Mouse (Mus musculus) heart, embryonic 13.5 days (tissue): ENCODE measurements around the gene Ppip5k1. TPM values are rescaled to one million over a fixed set of nuclear protein-coding genes. Genes with fewer than 3 reads are reported as not detected.
"Not testable (repeated sequence)": the region's sequence is repeated elsewhere in the genome, so short reads cannot be mapped to it uniquely, and the experiment has no call there.

Source experiments
- ATAC-seq: fragments of 200-750 bp; cut with Nextera tagmentation; 2 replicates; pipeline ENCODE4 v1.8.0; 2017; ENCODE audit warnings: moderate TSS enrichment; ENCODE audit not compliant: insufficient number of reproducible peaks, low FRiP score, low TSS enrichment; ENCODE audit errors: extremely low read depth
- H3K27ac ChIP-seq: fragments of 300-500 bp; sonication (generic); replicated peaks from 2 replicates; pipeline ENCODE4 v1.5.1; 2015; ENCODE audit warnings: moderate library complexity, mild to moderate bottlenecking, inconsistent platforms
- H3K27me3 ChIP-seq: fragments of 300-500 bp; sonication (generic); replicated peaks from 2 replicates; pipeline ENCODE4 v1.6.1; 2015; ENCODE audit warnings: mild to moderate bottlenecking, inconsistent platforms
- H3K36me3 ChIP-seq: fragments of 300-500 bp; sonication (generic); 2 replicates; pipeline ENCODE4 v1.6.1; 2015; ENCODE audit warnings: mild to moderate bottlenecking, inconsistent platforms
- H3K4me1 ChIP-seq: fragments of 300-500 bp; sonication (generic); 2 replicates; pipeline ENCODE4 v1.6.1; 2015; ENCODE audit warnings: inconsistent platforms
- H3K4me2 ChIP-seq: fragments of 300-500 bp; sonication (generic); 2 replicates; pipeline ENCODE4 v1.6.1; 2015; ENCODE audit warnings: inconsistent platforms, mild to moderate bottlenecking, moderate library complexity
- H3K4me3 ChIP-seq: fragments of 300-500 bp; sonication (generic); 2 replicates; pipeline ENCODE4 v1.5.1; 2015; ENCODE audit warnings: moderate library complexity, mild to moderate bottlenecking, inconsistent platforms
- H3K9ac ChIP-seq: fragments of 300-500 bp; sonication (generic); 2 replicates; pipeline ENCODE4 v1.6.1; 2015; ENCODE audit warnings: inconsistent platforms, mild to moderate bottlenecking, moderate library complexity
- H3K9me3 ChIP-seq: fragments of 300-500 bp; sonication (generic); 2 replicates; pipeline ENCODE4 v1.6.1; 2016; ENCODE audit warnings: inconsistent platforms
- WGBS: fragments of 180-500 bp; shearing (Covaris S2); methylation state at CpG from one replicate; pipeline ENCODE4 v1.1.7; 2015; ENCODE audit warnings: mixed read lengths; 5-methylcytosine and 5-hydroxymethylcytosine counted together
- polyA plus RNA-seq: library from polyadenylated mRNA; unstranded; fragments of >200 nt; fragmentation: Nextera tagmentation; extraction: Ambion mirVana; gene quantifications from 2 replicates; pipeline ENCODE4 v1.2.1, GENCODE M21; 2015

Ppip5k1 gene
- 9.9 TPM in 2 replicates for polyA plus RNA-seq

DNA sequence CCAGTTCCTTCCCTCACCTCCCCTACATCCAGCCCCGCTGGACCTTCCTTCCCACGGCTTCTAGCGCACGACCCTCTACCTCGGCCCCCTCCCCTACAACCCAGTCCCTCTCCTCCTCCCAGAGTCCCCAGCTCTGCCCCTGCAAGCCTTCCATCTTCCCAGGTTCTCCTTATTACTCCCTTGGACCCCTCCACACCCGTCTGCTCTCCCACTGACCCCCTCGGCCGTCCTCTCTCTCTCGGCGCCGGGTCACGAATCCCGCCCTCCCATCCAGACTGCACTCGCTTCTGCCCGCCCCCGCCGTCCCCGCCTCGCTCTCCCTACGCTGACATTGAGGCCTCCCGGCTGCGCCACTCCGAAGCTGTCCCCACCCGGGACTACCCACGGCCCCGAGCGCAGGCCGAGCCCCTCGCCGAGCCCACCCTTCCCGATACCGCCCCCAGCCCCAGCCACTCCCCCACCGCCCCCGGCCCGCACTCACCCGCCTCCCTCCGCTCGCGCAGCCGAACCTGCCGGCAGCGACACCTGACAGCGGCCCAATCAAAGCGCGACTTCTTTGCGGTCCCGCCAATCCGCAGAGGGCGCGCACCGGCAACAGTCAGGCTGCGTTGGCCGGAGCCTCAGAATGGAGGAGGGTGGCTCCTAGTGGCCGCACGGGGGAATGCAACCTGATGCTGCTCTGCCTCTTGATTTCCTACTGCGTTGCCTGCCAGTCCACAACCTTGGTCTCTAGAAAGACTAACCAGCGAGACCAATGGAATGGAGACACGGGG lies at the start of gene Ppip5k1:
Gene Ppip5k1, minus strand, starts transcription at position 577 of the 773 bp plus-strand sequence.
- H3K4me1 ChIP-seq: peaks cover 28% of the 10 kb centered on the region
- peak; percentile 86 for ATAC-seq
- peak within 1 kb of the TSS; percentile 71 for H3K4me3 ChIP-seq
- peak within 1 kb of the TSS; percentile 95 for H3K9ac ChIP-seq
- WGBS: under 1% methylated on average over 58 of the region's 58 CpGs
- H3K27me3 ChIP-seq: peaks cover 46% of the 10 kb centered on the region
- peaks cover 2% of the 10 kb centered on the region; the same call in 1 of the 2 replicates for H3K36me3 ChIP-seq
- H3K4me2 ChIP-seq: peak within 1 kb of the TSS; percentile 91
- no peaks in the 10 kb centered on the region for H3K9me3 ChIP-seq
- peak within 1 kb of the TSS; percentile 48 for H3K27ac ChIP-seq

DNA sequence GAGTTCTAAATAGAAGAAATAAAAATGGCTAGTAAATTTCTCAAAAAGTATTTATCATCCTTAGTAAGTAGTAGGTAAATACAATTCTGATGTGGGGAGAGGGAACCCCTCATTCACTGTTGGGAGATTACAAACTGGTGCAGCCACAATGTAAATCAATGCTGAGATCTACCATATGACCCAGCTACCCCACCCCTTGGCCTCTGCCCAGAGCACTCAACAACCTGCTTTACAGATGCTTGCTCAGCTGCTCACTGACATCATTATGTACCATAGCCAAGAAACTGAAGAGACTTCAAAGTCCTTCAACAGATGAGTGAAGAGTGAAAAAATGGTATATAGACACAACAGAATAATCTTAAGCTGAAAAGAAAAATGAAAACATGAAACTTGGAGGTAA lies 48.1 kb upstream of the Ppip5k1 start:
- Histone ChIP-seq H3K4me3 (no peak overlapping the region), H3K27me3 (no peaks in the 10 kb centered on the region)
- no peak for ATAC-seq

DNA sequence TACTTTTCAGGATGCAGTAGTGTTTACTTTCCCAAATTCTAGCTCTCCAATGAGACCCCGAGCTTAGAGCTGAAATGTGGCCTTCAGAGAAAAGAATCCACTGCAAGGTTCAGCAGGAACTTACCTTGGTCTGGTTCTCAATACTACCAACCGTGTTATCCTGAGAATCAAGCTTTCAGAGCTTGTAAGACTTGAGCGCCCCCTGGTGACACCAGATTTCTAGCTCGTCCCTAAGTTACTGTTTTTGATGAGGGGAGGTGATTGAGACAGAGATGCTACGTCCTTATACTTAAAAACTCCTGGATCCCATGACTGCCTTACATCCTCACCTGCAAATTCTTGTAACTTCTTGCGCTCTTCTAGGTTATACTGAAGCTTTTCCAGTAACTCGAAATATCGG lies 41.4 kb upstream of the Ppip5k1 start:
- 12% methylated on average over 8 of the region's 8 CpGs for WGBS
- no peaks in the 10 kb centered on the region for H3K27me3 ChIP-seq
- H3K4me1 ChIP-seq: no peaks in the 10 kb centered on the region
- H3K36me3 ChIP-seq: no peaks in the 10 kb centered on the region; the same call in 1 of the 2 replicates
- H3K9ac ChIP-seq: no peak overlapping the region
- no peaks in the 10 kb centered on the region for H3K9me3 ChIP-seq
- no peak overlapping the region for H3K4me2 ChIP-seq
- no peak overlapping the region for H3K4me3 ChIP-seq
- H3K27ac ChIP-seq: no peak overlapping the region
- no peak for ATAC-seq

More for the DNA sequence above, 48.1 kb upstream of the Ppip5k1 start:
- Histone ChIP-seq H3K4me2 (no peak overlapping the region), H3K36me3 (no peaks in the 10 kb centered on the region), H3K4me1 (no peaks in the 10 kb centered on the region), H3K9me3 (no peaks in the 10 kb centered on the region), H3K27ac (no peak overlapping the region), H3K9ac (no peak overlapping the region)

DNA sequence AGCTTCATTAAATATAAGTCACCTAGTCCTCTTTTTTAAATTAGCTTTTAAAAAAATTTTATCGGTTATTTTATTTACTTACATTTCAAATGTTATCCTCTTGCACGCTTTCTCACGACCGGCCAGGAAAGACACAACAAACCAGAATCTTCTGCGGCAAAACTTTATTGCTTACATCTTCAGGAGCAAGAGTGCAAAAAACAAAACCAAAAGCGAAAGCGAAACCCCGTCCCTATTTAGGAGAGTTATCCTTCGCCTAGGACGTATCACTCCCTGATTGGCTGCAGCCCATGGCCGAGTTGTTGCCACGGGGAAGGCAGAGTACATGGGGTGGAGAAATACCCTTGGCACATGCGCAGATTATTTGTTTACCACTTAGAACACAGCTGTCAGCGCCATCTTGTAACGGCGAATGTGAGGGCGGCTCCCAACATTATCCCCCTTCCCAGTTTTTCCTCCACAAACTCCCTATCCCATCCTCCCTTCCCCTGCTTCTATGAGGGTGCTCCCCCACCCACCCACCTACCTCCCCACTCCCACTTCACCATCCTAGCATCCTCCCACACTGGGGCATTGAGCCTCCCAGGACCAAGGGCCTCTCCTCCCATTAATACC lies 31.9 kb upstream of the Ppip5k1 start, which contains the start of gene Strc:
Gene Strc, minus strand, starts transcription at position 208 of the 615 bp plus-strand sequence.
- ATAC-seq, H3K27ac ChIP-seq: not testable (repeated sequence)

DNA sequence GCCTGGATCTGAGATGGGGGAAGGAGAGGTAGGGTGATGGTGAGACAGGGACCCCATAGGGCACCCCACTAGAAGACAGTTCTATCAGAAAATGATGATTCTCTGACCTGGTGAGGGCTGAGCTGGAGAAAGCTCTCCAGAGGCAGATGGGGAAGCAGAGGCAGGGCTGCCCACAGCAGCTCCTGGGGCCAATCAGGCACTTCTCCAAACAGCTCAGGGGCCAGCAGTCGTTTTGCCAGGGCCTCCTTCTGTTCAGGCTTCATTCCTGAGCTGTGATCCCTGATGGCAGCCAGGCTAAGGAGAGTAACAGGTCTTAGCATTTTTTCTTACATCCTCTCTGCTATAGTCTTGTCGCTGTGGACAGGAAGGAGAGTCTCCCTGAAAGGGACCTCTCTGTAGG lies 19.6 kb upstream of the Ppip5k1 start:
- no peak for ATAC-seq
- Histone ChIP-seq H3K4me1 (no peaks in the 10 kb centered on the region; the same call in 1 of the 2 replicates), H3K4me3 (no peak overlapping the region), H3K36me3 (no peaks in the 10 kb centered on the region), H3K4me2 (no peak overlapping the region), H3K9me3 (no peaks in the 10 kb centered on the region), H3K27me3 (peaks cover 16% of the 10 kb centered on the region; the same call in 1 of the 2 replicates), H3K9ac (no peak overlapping the region), H3K27ac (no peak overlapping the region)
- 64% methylated on average over 2 of the region's 2 CpGs for WGBS

More for the DNA sequence above, 31.9 kb upstream of the Ppip5k1 start, which contains the start of gene Strc:
- not testable (repeated sequence) for H3K4me3 ChIP-seq, H3K4me1 ChIP-seq, H3K4me2 ChIP-seq, H3K36me3 ChIP-seq, H3K27me3 ChIP-seq, H3K9me3 ChIP-seq, H3K9ac ChIP-seq
- WGBS: 91% methylated on average over 17 of the region's 17 CpGs

DNA sequence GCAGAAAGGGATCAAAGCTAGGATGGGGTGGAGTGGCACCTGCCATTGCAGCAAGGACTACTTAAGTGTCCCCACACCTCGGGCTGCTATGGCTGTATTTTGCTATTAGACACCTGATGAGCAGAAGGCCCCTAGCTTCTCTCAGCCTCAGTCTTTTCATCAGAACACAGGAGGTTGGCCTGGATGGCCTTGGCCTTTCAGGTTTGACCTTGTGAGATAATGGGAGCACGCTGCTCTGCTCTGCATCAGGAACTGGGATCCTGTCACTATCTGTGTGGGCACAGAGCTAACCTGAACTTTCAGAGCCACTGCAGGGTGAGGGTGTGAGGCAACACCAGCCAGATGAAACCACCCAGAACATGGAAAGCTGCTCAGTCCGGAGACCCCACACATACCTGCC lies 17.1 kb upstream of the Ppip5k1 start:
- H3K27ac ChIP-seq: no peak overlapping the region
- H3K9me3 ChIP-seq: no peaks in the 10 kb centered on the region
- no peak overlapping the region for H3K4me3 ChIP-seq
- no peaks in the 10 kb centered on the region; the same call in 1 of the 2 replicates for H3K4me1 ChIP-seq
- no peak overlapping the region for H3K9ac ChIP-seq
- H3K4me2 ChIP-seq: no peak overlapping the region
- no peak for ATAC-seq
- peaks cover 16% of the 10 kb centered on the region; the same call in 1 of the 2 replicates for H3K27me3 ChIP-seq
- H3K36me3 ChIP-seq: no peaks in the 10 kb centered on the region
- 54% methylated on average over 3 of the region's 3 CpGs for WGBS

DNA sequence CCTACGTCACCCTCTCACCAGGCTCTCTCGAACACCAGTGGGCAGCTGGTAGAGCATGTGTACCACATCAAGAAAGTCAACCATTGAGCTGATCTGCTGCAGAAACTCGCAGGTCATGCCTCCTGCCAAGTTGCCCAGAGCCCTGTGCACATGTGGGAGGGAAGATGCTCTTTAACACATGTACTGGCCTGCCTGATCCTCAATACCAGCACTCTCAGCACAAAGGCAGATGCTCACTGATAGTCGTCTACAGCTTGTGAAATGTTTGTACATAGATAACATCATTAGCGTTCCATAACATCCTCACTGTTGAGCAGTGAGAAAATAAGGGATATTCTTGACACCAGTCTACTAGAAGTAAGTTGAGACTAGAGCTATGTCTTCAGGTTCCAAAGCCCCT lies 15.7 kb upstream of the Ppip5k1 start:
- Histone ChIP-seq H3K36me3 (no peaks in the 10 kb centered on the region), H3K9ac (no peak overlapping the region), H3K4me2 (no peak overlapping the region), H3K27me3 (peaks cover 7% of the 10 kb centered on the region; the same call in 1 of the 2 replicates), H3K4me1 (no peaks in the 10 kb centered on the region; the same call in 1 of the 2 replicates), H3K9me3 (no peaks in the 10 kb centered on the region), H3K27ac (no peak overlapping the region), H3K4me3 (no peak overlapping the region)
- no peak for ATAC-seq
- 75% methylated on average over 5 of the region's 5 CpGs for WGBS

DNA sequence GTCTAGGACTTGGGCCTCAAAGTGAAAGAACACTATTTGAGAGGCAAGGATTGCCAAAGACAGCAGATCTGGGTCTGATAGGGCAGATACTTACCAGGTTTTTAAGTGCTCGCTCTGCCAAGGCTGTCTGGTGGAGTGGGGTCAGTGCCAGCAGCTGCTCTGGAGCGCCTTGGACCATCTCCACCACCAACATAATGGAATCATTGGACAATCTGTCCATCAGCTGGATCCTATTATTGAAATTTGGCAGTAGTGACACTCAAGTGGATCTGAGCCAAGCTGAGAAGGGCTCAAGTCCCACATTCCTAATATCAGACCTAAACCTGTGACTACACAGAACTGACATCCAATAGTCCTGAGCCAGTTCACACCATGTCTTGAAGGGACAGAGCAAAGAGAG lies 13.6 kb upstream of the Ppip5k1 start:
- Histone ChIP-seq H3K4me2 (no peak overlapping the region), H3K36me3 (no peaks in the 10 kb centered on the region), H3K9ac (no peak overlapping the region), H3K27ac (no peak overlapping the region), H3K9me3 (no peaks in the 10 kb centered on the region), H3K27me3 (no peaks in the 10 kb centered on the region; the same call in 1 of the 2 replicates), H3K4me1 (no peaks in the 10 kb centered on the region; the same call in 1 of the 2 replicates), H3K4me3 (no peak overlapping the region)
- no peak for ATAC-seq
- 68% methylated on average over 2 of the region's 2 CpGs for WGBS

DNA sequence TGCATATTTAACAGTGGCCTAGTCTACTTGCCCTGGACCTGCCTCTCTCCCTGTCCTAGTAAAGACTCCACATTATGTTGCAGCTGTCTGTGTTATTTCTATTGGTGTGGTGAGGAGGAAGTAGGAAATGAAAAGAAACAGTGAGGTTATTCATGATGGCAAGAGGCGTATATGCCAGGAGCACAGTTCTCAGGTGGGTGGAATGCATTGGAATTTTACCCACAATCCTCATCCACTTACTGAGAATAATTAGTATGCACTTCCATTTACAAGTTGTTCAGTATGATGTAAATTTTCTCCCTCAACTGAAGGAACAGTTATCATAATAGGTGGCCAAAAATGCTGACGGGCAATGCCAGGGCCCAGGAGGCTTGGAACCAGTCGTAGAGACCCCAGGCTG lies 8.5 kb upstream of the Ppip5k1 start:
- no peak overlapping the region for H3K4me2 ChIP-seq
- H3K36me3 ChIP-seq: no peaks in the 10 kb centered on the region
- no peak for ATAC-seq
- H3K4me1 ChIP-seq: peaks cover 2% of the 10 kb centered on the region
- 76% methylated on average over 3 of the region's 3 CpGs for WGBS
- peaks cover 31% of the 10 kb centered on the region for H3K27me3 ChIP-seq
- H3K4me3 ChIP-seq: no peak overlapping the region
- no peak overlapping the region for H3K27ac ChIP-seq
- no peaks in the 10 kb centered on the region for H3K9me3 ChIP-seq
- H3K9ac ChIP-seq: no peak overlapping the region

DNA sequence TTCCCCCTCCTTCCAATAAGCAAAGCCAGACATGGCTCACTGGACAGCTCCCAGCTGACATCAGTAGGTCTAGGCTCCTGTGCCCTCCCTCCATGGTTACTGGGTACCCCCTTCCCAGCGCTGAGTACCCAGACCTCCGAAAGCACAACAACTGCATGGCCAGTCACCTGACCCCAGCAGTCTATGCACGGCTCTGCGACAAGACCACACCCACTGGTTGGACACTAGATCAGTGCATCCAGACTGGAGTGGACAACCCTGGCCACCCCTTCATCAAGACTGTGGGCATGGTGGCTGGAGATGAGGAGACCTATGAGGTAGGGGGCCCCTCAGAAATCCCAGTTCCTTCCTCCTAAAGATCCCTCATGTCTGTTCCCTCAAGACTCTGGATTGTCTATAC lies 4.3 kb upstream of the Ppip5k1 start:
- Histone ChIP-seq H3K4me2 (no peak overlapping the region), H3K4me3 (no peak overlapping the region), H3K9me3 (no peaks in the 10 kb centered on the region), H3K27ac (no peak overlapping the region), H3K4me1 (peaks cover 10% of the 10 kb centered on the region), H3K27me3 (peaks cover 63% of the 10 kb centered on the region), H3K36me3 (no peaks in the 10 kb centered on the region), H3K9ac (no peak overlapping the region)
- WGBS: 44% methylated on average over 4 of the region's 4 CpGs
- no peak for ATAC-seq

DNA sequence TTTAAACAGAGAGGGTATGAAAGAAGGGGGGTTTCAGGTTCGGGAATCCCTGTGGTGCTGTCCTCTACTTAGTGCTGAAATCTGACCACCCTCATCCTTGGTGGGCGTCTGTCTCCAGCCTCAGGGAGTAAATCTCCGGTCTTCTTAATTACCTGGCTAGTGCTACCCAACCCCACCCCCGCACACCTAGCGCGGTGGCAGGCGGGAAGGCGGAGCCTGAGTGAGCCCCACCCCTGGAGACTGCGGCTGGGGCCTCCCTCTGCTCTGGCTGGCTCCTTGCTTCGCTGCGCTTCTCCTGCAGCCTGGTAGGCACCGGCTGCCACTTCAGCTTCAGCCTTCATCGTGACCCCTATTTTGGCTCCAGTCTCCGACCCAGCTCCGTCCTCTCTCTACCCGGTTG lies 3.2 kb upstream of the Ppip5k1 start:
- H3K9me3 ChIP-seq: no peaks in the 10 kb centered on the region
- peak overlapping the region; percentile 40 for H3K4me2 ChIP-seq
- peaks cover 63% of the 10 kb centered on the region for H3K27me3 ChIP-seq
- H3K9ac ChIP-seq: no peak overlapping the region
- no peak overlapping the region for H3K27ac ChIP-seq
- ATAC-seq: no peak
- no peaks in the 10 kb centered on the region for H3K36me3 ChIP-seq
- peaks cover 21% of the 10 kb centered on the region for H3K4me1 ChIP-seq
- under 1% methylated on average over 16 of the region's 16 CpGs for WGBS
- peak overlapping the region; percentile 25 for H3K4me3 ChIP-seq
